Mouse (Mus musculus): ENCODE measurements around the gene Thsd4.

- TF ChIP-seq CTCF (IDR thresholded peaks at IDR 0.05; ENCODE audit: extremely low read depth, insufficient read length, insufficient replicate concordance, low read depth, low read length), result no peak
- TF ChIP-seq POLR2A (IDR thresholded peaks at IDR 0.05; ENCODE audit: low read depth, low read length), result no peak
These were observed 571.9 kb downstream of the Thsd4 start for GRCm38 (mm10) chr9:59949981-59950380.

All from small intestine, adult 2 months (tissue).